Mouse (Mus musculus) C2C12 (cell line): Measurements from ENCODE around the gene Igfbp5. TPM values are rescaled to one million over a fixed set of nuclear protein-coding genes. Genes with fewer than 3 reads are reported as not detected.

Source experiments
- H3K27me3 ChIP-seq: one replicate; pipeline ENCODE4 v1.6.1; 2011; ENCODE audit not compliant: control insufficient read depth, insufficient read depth, insufficient read length
- H3K36me3 ChIP-seq: one replicate; pipeline ENCODE4 v1.6.1; 2011; ENCODE audit not compliant: control insufficient read depth, insufficient read depth
- H3K4me3 ChIP-seq: one replicate; pipeline ENCODE4 v1.5.1; 2011; ENCODE audit warnings: mild to moderate bottlenecking, control low read depth; ENCODE audit not compliant: poor library complexity, insufficient read depth, severe bottlenecking
- H3K79me2 ChIP-seq: one replicate; pipeline ENCODE4 v1.6.1; 2011; ENCODE audit not compliant: control insufficient read depth, insufficient read depth
- H3K79me3 ChIP-seq: one replicate; pipeline ENCODE4 v1.6.1; 2011; ENCODE audit warnings: low read depth, control low read depth
- H3ac ChIP-seq: one replicate; pipeline ENCODE3; 2011; ENCODE audit warnings: low read depth; ENCODE audit not compliant: control insufficient read depth, insufficient read length
- CEBPB ChIP-seq: IDR thresholded peaks from one replicate; pipeline ENCODE4 v1.6.1; 2011; ENCODE audit warnings: low read depth, mild to moderate bottlenecking, control low read depth, moderate library complexity
- CTCF ChIP-seq: IDR thresholded peaks from one replicate; pipeline ENCODE4 v1.5.1; 2011; ENCODE audit not compliant: control insufficient read depth, insufficient read depth, insufficient read length
- FOSL1 ChIP-seq: IDR thresholded peaks from one replicate; pipeline ENCODE4 v1.8.0; 2011; ENCODE audit warnings: mild to moderate bottlenecking, low read length; ENCODE audit not compliant: poor library complexity, insufficient read depth, severe bottlenecking
- MAX ChIP-seq: IDR thresholded peaks from one replicate; pipeline ENCODE4 v1.6.1; 2011; ENCODE audit warnings: mild to moderate bottlenecking, control low read depth
- MYOD1 ChIP-seq: IDR thresholded peaks from one replicate; pipeline ENCODE4 v1.6.1; 2011; ENCODE audit warnings: low read depth; ENCODE audit not compliant: control insufficient read depth, insufficient read length
- MYOG ChIP-seq: IDR thresholded peaks from one replicate; pipeline ENCODE4 v1.6.1; 2011; ENCODE audit not compliant: control insufficient read depth, insufficient read length; ENCODE audit errors: extremely low read depth
- USF1 ChIP-seq: IDR thresholded peaks from one replicate; pipeline ENCODE4 v1.6.1; 2011; ENCODE audit warnings: low read depth, mild to moderate bottlenecking, control low read depth, moderate library complexity
- polyA plus RNA-seq: library from polyadenylated mRNA; unstranded; fragments of >200 nt; fragmentation: generic; extraction: Trizol; gene quantifications from one replicate; pipeline ENCODE4 v1.2.1, GENCODE M21; 2012; ENCODE audit warnings: missing spikeins

Gene Igfbp5
- polyA plus RNA-seq, 1 experiment = 62.8 TPM

DNA sequence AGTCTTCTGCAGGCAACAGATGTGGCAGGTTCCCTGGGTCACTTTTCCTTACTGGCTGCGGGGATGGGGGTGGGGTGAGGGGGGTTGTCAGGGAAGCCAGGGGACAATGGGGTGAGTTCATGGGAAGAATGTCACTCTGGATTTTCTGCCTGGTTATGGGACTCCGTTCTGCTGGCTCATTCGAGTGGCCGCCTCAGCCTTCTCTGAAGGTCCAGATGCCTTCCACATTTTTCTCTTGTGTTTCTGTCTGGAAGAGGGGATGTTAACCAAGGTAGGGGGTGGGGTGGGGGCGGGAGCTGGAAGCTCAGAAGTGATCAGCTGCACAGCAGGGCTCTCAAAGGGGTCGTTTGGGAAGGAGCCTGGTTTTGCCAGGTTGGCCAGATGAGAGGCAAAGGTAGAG, 48.2 kb downstream of the Igfbp5 start:
- Histone ChIP-seq H3K79me3 (peaks cover 7% of the 10 kb centered on the region), H3K36me3 (peaks cover 7% of the 10 kb centered on the region), H3K79me2 (peaks cover 35% of the 10 kb centered on the region), H3K27me3 (no peaks in the 10 kb centered on the region), H3K4me3 (peak overlapping the region; percentile 6), H3ac (peak overlapping the region; percentile 37)
- no peak for TF ChIP-seq FOSL1
- TF ChIP-seq CTCF = no peak
- TF ChIP-seq MYOD1 = no peak
- TF ChIP-seq MYOG = no peak
- no peak for TF ChIP-seq USF1
- TF ChIP-seq MAX = no peak
- no peak for TF ChIP-seq CEBPB

DNA sequence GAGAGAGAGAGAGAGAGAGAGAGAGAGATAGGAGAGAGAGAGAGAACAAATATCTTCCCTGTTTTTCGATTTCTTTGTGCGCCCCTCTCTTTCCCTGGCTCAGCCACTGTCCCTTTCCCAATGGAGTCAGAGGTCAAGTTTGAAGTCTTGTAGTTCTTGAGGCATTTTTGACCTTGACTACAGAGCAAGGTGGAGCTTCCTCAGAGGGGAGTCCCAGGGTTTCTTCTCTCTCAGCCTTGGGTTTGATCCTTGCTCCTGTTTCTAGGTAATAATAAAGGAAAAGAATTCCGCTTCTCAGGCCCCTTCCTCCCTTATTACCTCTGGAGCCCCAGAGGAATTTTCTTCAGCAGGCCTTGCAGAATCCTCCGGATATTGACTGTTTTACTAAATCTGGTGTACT, 48.8 kb downstream of the Igfbp5 start:
- Histone ChIP-seq H3K79me3 (peaks cover 2% of the 10 kb centered on the region), H3K36me3 (peaks cover 2% of the 10 kb centered on the region), H3K79me2 (peaks cover 35% of the 10 kb centered on the region), H3K27me3 (no peaks in the 10 kb centered on the region), H3K4me3 (peak overlapping the region; percentile 39), H3ac (peak overlapping the region; percentile 26)
- TF ChIP-seq MAX = no peak
- TF ChIP-seq USF1 = no peak
- no peak for TF ChIP-seq MYOD1
- no peak for TF ChIP-seq FOSL1
- no peak for TF ChIP-seq CEBPB

DNA sequence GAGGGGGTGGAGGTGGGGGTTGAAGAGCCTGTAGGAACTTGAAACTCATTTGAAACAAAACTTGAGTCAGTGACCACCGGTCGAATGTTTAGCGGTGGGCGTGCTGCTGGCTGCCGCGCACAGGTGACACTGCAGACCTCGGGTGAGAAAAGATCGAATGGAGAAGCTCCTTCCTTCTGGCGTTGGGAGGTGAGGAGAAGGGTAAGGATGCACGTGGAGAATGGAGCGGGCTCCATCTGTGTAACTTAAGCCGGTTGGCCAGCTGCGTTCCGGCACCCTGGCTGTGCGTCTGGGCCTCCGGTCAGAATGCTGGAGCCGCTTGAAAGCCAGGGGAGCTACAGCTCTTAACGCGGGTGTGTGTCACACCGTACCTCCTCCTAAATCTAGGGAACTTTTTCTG, 49.4 kb downstream of the Igfbp5 start:
- Histone ChIP-seq H3K27me3 (no peaks in the 10 kb centered on the region), H3ac (peak overlapping the region; percentile 82), H3K4me3 (peak overlapping the region; percentile 39), H3K79me3 (peaks cover 2% of the 10 kb centered on the region), H3K36me3 (no peaks in the 10 kb centered on the region), H3K79me2 (peaks cover 35% of the 10 kb centered on the region)
- no peak for TF ChIP-seq CEBPB
- TF ChIP-seq CTCF = no peak
- TF ChIP-seq FOSL1 = no peak

DNA sequence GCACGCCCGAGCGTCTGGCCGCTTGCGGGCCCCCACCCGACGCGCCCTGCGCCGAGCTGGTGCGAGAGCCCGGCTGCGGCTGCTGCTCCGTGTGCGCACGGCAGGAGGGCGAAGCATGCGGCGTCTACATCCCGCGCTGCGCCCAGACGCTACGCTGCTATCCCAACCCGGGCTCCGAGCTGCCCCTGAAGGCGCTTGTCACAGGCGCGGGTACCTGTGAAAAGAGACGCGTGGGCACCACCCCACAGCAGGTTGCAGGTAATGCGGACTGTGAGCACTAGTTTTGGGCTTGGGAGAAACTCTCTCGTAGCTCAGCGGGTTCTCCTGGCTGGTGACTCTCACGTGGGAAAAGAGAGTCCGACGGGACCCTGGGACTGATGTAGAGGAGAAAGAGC, 50.0 kb downstream of the Igfbp5 start:
- H3K79me2 ChIP-seq = peaks cover 35% of the 10 kb centered on the region
- H3K27me3 ChIP-seq = no peaks in the 10 kb centered on the region
- H3ac ChIP-seq = peak overlapping the region; percentile 82
- no peak for TF ChIP-seq MAX
- H3K36me3 ChIP-seq = no peaks in the 10 kb centered on the region
- H3K4me3 ChIP-seq = peak overlapping the region; percentile 39
- H3K79me3 ChIP-seq = peaks cover 2% of the 10 kb centered on the region

DNA sequence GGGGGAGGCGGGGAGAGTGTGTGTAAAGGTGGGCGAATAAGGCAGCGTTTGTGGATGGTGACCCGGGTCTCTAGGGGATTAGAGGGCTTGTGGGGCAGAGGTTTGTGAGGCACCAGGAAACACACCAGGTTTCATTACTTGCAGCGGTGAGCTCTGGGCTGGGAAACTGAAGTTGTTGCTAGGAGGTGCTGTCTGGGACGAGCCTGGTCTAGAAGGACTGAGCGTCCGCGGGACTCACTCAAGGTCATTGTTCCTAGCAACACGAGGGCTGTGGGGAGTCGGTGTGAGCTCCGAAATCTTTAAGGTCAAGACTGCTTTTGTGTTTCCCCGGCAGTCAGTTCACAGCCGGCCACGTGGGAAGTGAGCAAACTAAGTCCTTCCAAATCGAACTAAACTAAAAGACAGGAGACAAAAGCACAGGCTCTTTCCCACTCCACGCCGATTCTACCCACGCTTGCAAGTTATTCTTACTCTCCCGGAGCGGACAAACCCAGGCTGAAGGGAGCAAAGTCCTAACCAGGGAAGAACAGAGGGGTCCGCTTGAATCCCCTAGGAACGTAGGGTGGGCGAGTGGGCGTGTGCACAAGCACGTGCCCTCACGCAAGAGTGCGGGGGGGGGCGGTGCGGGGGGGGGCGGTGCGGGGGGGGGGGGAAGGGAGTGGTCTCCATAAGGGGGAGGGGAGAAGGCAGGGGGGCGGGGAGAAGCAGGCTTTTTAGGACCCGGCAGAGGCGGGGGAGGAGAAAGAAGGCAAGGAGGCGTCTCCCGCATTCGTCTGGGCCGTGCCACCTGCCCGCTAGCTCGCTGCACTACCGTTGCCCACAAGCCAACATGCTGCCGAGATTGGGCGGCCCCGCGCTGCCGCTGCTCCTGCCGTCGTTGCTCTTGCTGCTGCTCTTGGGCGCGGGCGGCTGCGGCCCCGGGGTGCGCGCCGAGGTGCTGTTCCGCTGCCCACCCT, 50.7 kb downstream of the Igfbp5 start, which contains the start of gene Igfbp2:
Gene Igfbp2 (plus strand): TSS at position 753 of the 956 bp plus-strand sequence.
- H3K4me3 ChIP-seq = peak within 1 kb of the TSS; percentile 39
- TF ChIP-seq MAX = no peak
- no peaks in the 10 kb centered on the region for H3K36me3 ChIP-seq
- peaks cover 35% of the 10 kb centered on the region for H3K79me2 ChIP-seq
- H3K27me3 ChIP-seq = no peaks in the 10 kb centered on the region
- H3K79me3 ChIP-seq = peaks cover 2% of the 10 kb centered on the region
- H3ac ChIP-seq = peak within 1 kb of the TSS; percentile 82

DNA sequence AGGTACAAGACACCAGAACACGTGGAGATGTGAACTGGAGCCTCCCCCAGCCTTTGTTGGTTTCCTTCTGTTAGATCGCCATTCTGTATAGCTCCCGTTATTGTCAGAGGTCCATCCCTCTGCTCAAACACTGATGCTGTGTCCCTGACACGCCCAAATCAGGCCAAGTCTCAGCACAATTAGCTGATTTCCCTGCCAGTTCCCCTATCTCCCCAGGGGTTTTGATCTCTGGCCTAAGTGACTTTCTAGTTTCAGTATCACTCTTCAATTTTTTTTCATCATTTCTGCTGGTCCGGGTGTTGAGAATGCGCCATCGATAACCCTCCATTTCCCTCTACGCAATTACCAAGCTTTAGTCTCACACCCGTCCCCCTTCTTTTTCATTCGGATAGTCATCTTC, 51.8 kb downstream of the Igfbp5 start:
- H3K27me3 ChIP-seq = no peaks in the 10 kb centered on the region
- peaks cover 30% of the 10 kb centered on the region for H3K79me2 ChIP-seq
- TF ChIP-seq CEBPB (no peak), MYOD1 (no peak), USF1 (no peak), CTCF (no peak), MYOG (no peak), FOSL1 (no peak), MAX (no peak)
- no peak overlapping the region for H3K4me3 ChIP-seq
- H3K36me3 ChIP-seq = no peaks in the 10 kb centered on the region
- no peak overlapping the region for H3ac ChIP-seq
- peaks cover 2% of the 10 kb centered on the region for H3K79me3 ChIP-seq
